Mouse (Mus musculus) liver, embryonic 14 days (tissue): ENCODE data around the gene Rnase2a. TPM values are rescaled to one million over a fixed set of nuclear protein-coding genes. Genes with fewer than 3 reads are reported as not detected.

ENCODE experiments used
- polyA plus RNA-seq: library from polyadenylated mRNA; depleted of rRNA; stranded (reverse); fragments of >200 nt; gene quantifications from 2 replicates; pipeline ENCODE4 v1.2.3, GENCODE M21; 2012; rRNA removed

Gene Rnase2a
- polyA plus RNA-seq: not detected in 2 replicates

DNA sequence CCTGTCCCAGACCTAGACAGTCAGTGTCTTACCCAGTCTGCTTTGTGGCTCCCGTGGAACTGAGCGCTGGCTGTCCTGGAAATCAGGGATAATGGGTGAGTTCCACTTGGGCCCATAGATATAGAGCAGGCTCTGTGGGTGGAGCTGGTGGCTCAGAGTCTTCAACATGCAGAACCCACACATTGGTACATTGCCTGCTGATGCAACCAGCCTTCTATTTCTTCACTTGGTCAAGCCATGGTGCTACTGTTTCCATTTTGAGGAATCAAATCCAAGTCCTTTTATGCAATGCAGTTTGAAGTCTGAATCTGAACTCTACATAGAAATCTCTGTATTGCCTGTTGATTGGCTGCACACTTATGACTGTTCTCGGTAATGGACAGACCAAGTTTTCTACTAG is at the start of gene Rnase2a:
TSS of gene Rnase2a (minus strand) at position 72 of the 400 bp plus-strand sequence.

Other genes starting within 250 kb of the Rnase2a start
- gene Rnase10, start 248.4 kb downstream of the Rnase2a start, polyA plus RNA-seq: 0.02 TPM in 1 of 2 replicates, not detected in the other
- gene Rnase9, start 214.2 kb downstream of the Rnase2a start, polyA plus RNA-seq: not detected in 2 replicates
- not detected in 2 replicates for gene Rnase11, start 205.9 kb downstream of the Rnase2a start, polyA plus RNA-seq
- 0.86 and 0.90 TPM in 2 replicates for gene Rnase12, start 198.5 kb downstream of the Rnase2a start, polyA plus RNA-seq
- not detected in 2 replicates for gene Olfr750, start 181.7 kb downstream of the Rnase2a start, polyA plus RNA-seq
- 10.7 and 13.3 TPM in 2 replicates for gene Rnase4, start 165.0 kb downstream of the Rnase2a start, polyA plus RNA-seq
- gene Ang, start 165.0 kb downstream of the Rnase2a start, polyA plus RNA-seq: 3.7 and 3.9 TPM in 2 replicates
- gene Eddm3b, start 141.7 kb downstream of the Rnase2a start, polyA plus RNA-seq: not detected in 2 replicates
- gene Rnase6, start 132.2 kb downstream of the Rnase2a start, polyA plus RNA-seq: 1.9 and 2.8 TPM in 2 replicates
- gene Rnase1, start 109.3 kb downstream of the Rnase2a start, polyA plus RNA-seq: 0.03 and 0.05 TPM in 2 replicates
- not detected in 2 replicates for gene Rnase2b, start 93.9 kb downstream of the Rnase2a start, polyA plus RNA-seq
- not detected in 2 replicates for gene Ang2, start 57.0 kb downstream of the Rnase2a start, polyA plus RNA-seq
- not detected in 2 replicates for gene Ear14, start 52.7 kb downstream of the Rnase2a start, polyA plus RNA-seq
- not detected in 2 replicates for gene Gm7247, start 105.6 kb upstream of the Rnase2a start, polyA plus RNA-seq
- not detected in 2 replicates for gene Vmn2r88, start 154.7 kb upstream of the Rnase2a start, polyA plus RNA-seq
- gene Vmn2r89, start 195.7 kb upstream of the Rnase2a start, polyA plus RNA-seq: not detected in 2 replicates